Mouse (Mus musculus): ENCODE measurements around the gene Olfr914.

Olfr914 gene

GRCm38 (mm10) chr9:38604802-38605201 is at the start of gene Olfr914:
TSS of gene Olfr914 (plus strand) at chr9:38605102.
- WGBS, result 72% methylated on average over 2 of the region's 2 CpGs

DNA sequence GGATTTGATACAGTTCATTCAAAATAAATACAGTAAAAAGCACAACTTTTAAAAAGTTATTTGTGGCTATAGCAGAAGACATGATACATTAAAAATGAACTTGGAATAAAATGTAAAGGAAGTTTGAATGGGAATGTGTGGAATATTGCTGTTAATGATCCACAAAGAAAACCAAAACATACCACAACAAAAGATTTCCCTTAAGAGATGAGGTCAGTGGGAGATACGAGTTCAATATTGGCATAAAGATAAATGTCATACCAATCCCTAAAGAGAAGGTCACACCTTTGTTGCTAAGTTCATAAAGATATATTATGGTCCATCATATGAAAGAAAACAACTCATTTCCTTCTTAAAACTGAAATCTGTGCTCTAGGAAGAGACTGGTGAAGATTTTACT is 25.0 kb upstream of the Olfr914 start, which contains the start of gene Olfr912:
Olfr912 (plus strand) TSS at position 301 of the 400 bp plus-strand sequence.
- 59% methylated on average over 1 of the region's 1 CpGs for WGBS

- WGBS, result 50% methylated on average over 1 of the region's 1 CpGs
Observed at GRCm38 (mm10) chr9:38591056-38591455, 13.8 kb upstream of the Olfr914 start.

- 41% methylated on average over 2 of the region's 2 CpGs for WGBS
Observed at GRCm38 (mm10) chr9:38592459-38592858, 12.4 kb upstream of the Olfr914 start, which contains the start of gene Olfr913. TSS of gene Olfr913 (plus strand) at chr9:38592759.

DNA sequence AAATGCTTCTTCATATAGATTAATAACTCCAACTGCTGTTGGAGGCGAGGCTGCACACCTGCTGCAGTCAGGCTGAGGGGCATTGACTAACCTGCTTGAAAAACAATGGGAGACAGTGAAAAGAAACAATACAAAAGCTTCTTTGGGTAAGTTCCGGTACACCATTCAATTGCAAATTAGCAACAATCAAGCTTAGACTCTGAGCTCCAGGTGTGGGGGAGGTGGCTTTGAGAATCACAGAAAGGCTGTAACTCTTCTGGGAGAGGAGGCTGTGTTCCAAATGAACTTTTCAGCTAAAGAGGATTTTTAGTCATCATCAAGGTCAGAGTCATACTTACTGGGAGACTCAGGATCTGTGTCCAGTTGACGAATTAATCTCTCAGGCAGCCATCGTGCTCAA is 27.5 kb downstream of the Olfr914 start:
- WGBS, result 72% methylated on average over 4 of the region's 4 CpGs

- 72% methylated on average over 1 of the region's 1 CpGs for WGBS
Observed at GRCm38 (mm10) chr9:38659775-38660174, 54.9 kb downstream of the Olfr914 start, which contains the start of gene Olfr916. TSS of gene Olfr916 (minus strand) at chr9:38659875.

Data from cerebral cortex, adult 2 months (tissue).